Mouse (Mus musculus): ENCODE results near the gene Aldh4a1. TPM values are rescaled to one million over a fixed set of nuclear protein-coding genes. Genes with fewer than 3 reads are reported as not detected.
A peak's percentile ranks its signal among the peaks of the same experiment; 100 is the strongest.

Aldh4a1 gene
- polyA plus RNA-seq, 2 experiments: 29.9 to 31.1 TPM

DNA sequence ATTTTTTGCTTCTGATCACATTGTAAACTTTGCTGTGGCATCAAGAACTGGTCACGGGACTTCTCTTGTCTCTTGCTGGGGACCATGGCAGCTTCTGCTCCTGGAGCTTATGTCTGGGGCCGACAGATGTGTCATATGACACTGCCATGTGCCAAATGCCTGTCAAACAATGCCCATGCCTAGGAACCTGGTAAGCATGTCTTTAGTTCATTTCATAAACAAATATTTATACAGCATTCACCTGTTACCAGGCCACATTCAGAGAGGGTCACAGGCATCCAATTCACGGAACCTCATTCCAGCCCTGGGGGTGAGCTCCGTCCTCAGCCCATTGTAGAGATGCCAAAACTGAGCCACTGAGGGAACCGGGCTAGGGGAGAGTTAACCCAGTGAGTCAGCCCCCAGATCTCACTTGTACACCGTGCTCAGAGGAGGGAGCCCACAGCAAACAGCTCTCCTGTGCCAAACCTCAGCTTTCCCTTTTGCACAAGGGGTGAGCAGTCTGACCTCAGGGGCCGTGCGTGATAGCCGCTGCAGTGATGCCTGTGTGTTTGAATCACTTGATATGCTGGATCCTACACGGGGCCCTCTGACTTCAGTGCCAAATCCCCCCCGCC lies 38.9 kb upstream of the Aldh4a1 start:
- H3K36me3 ChIP-seq (replicated peaks; ENCODE audit: control insufficient read depth, insufficient read depth, low read depth): no peaks in the 10 kb centered on the region
- peaks cover 0 to 28% of the 10 kb centered on the region in 2 experiments; a peak in 2 of 4 replicates for H3K4me1 ChIP-seq (replicated peaks; ENCODE audit: control insufficient read depth in 2 of 2, insufficient read depth in 2 of 2, low read length in 1 of 2)
- TF ChIP-seq CTCF (IDR thresholded peaks at IDR 0.05; ENCODE audit: low read depth) (no peak), EP300 (IDR thresholded peaks at IDR 0.05; ENCODE audit: low read depth) (no peak)
- WGBS (ENCODE audit: insufficient replicate concordance): 62% methylated on average over 11 of the region's 11 CpGs
- no peaks in the 10 kb centered on the region for H3K27me3 ChIP-seq (ENCODE audit: control insufficient read depth, insufficient read depth, low read length)
- H3K9ac ChIP-seq (replicated peaks): no peak overlapping the region
- no peak overlapping the region for H3K4me3 ChIP-seq (ENCODE audit: insufficient read depth in 1 of 2, low read depth in 2 of 2, low read length in 2 of 2)
- ATAC-seq (ENCODE audit: insufficient read depth): no peak
- DNase-seq (ENCODE audit: low read depth in 3 of 3, low spot score in 3 of 3): no peak
- H3K9me3 ChIP-seq (ENCODE audit: control insufficient read depth, low read length): no peaks in the 10 kb centered on the region
- H3K4me2 ChIP-seq (ENCODE audit: low read depth): no peak overlapping the region
- no peak overlapping the region for H3K27ac ChIP-seq

DNA sequence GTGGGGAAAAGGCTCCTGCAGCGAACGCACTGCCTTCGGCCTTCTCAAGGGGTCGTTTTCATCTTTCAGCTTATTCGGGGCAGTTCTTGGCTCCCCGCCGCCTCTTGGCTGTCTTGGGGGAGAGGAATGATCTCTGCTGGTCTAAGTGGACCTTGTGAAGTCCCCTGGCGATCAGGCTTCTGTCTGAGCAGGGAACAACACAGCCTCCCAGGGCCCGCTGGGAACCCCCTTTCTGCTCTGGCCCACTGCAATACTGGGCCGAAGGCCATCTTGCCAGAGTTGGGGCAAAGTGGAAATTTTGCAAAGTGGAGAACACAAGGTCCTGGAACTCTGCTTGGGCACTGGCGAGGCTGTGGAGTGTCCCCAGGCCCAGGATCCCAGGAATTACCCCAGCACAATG lies 38.0 kb upstream of the Aldh4a1 start:
- Histone ChIP-seq H3K9me3 (ENCODE audit: control insufficient read depth, low read length) (no peaks in the 10 kb centered on the region), H3K27ac (no peak overlapping the region), H3K9ac (replicated peaks) (no peak overlapping the region), H3K4me1 (replicated peaks; ENCODE audit: control insufficient read depth in 2 of 2, insufficient read depth in 2 of 2, low read length in 1 of 2) (peaks cover 0 to 26% of the 10 kb centered on the region in 2 experiments; a peak in 2 of 4 replicates), H3K4me2 (ENCODE audit: low read depth) (no peak overlapping the region), H3K27me3 (ENCODE audit: control insufficient read depth, insufficient read depth, low read length) (no peaks in the 10 kb centered on the region), H3K36me3 (replicated peaks; ENCODE audit: control insufficient read depth, insufficient read depth, low read depth) (no peaks in the 10 kb centered on the region), H3K4me3 (ENCODE audit: insufficient read depth in 1 of 2, low read depth in 2 of 2, low read length in 2 of 2) (no peak overlapping the region)
- TF ChIP-seq EP300 (IDR thresholded peaks at IDR 0.05; ENCODE audit: low read depth): no peak
- no peak for TF ChIP-seq CTCF (IDR thresholded peaks at IDR 0.05; ENCODE audit: low read depth)
- ATAC-seq (ENCODE audit: insufficient read depth): no peak
- DNase-seq (ENCODE audit: low read depth in 3 of 3, low spot score in 3 of 3): no peak
- WGBS (ENCODE audit: insufficient replicate concordance): 61% methylated on average over 11 of the region's 11 CpGs

DNA sequence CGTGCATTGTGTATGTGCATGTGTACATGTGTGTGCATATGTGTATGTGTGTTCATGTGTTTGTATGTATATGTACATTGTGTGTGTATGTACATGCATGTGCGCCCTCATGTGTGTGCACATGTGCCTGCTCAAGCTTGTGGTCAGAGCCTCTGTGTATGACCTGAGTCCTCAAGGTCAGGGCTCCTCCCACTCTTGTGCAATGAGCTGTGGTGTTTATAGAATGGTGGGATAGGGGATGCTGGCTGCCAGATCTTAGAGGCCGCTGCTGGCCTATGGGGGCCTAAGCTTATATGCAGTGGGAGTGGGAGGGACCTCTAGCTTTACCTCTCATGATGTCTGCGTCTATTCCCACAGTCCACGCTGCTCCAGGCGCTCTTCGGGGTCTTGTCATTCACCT lies 37.0 kb upstream of the Aldh4a1 start:
- TF ChIP-seq CTCF (IDR thresholded peaks at IDR 0.05; ENCODE audit: low read depth): no peak
- no peak for TF ChIP-seq EP300 (IDR thresholded peaks at IDR 0.05; ENCODE audit: low read depth)
- Histone ChIP-seq H3K9me3 (ENCODE audit: control insufficient read depth, low read length) (no peaks in the 10 kb centered on the region), H3K9ac (replicated peaks) (no peak overlapping the region), H3K4me1 (replicated peaks; ENCODE audit: control insufficient read depth in 2 of 2, insufficient read depth in 2 of 2, low read length in 1 of 2) (peaks cover 0 to 26% of the 10 kb centered on the region in 2 experiments; a peak in 2 of 4 replicates), H3K4me3 (ENCODE audit: insufficient read depth in 1 of 2, low read depth in 2 of 2, low read length in 2 of 2) (no peak overlapping the region), H3K4me2 (ENCODE audit: low read depth) (no peak overlapping the region), H3K36me3 (replicated peaks; ENCODE audit: control insufficient read depth, insufficient read depth, low read depth) (no peaks in the 10 kb centered on the region), H3K27ac (no peak overlapping the region), H3K27me3 (ENCODE audit: control insufficient read depth, insufficient read depth, low read length) (no peaks in the 10 kb centered on the region)
- ATAC-seq (ENCODE audit: insufficient read depth): no peak; the same call in 1 of the 2 replicates
- peak in 1 of 3 experiments; percentile 37 for DNase-seq (ENCODE audit: low read depth in 3 of 3, low spot score in 3 of 3)
- 64% methylated on average over 7 of the region's 7 CpGs for WGBS (ENCODE audit: insufficient replicate concordance)

DNA sequence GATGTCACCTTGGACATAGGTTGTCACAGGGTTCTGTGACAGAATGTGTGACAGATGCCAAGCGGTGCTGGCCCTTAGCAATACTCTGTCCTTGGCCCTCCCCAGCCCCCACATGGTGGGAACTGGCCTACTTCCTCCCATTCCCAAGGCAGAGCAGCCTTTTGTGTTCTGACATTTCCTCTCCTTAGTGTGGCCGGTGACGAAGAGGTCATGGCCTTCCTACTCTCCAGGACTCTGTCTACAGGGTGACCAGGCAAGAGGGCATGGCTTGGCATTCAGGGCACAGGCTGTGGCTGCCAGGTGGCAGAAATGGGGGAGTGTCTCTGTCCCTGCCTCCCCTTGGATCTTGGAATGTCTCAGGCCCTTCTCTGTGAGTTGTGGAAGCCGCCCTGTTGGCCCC lies 35.3 kb upstream of the Aldh4a1 start:
- ATAC-seq (ENCODE audit: insufficient read depth): no peak
- no peak for TF ChIP-seq CTCF (IDR thresholded peaks at IDR 0.05; ENCODE audit: low read depth)
- TF ChIP-seq EP300 (IDR thresholded peaks at IDR 0.05; ENCODE audit: low read depth): no peak
- no peaks in the 10 kb centered on the region for H3K36me3 ChIP-seq (replicated peaks; ENCODE audit: control insufficient read depth, insufficient read depth, low read depth)
- no peak for DNase-seq (ENCODE audit: low read depth in 3 of 3, low spot score in 3 of 3)
- no peak overlapping the region for H3K27ac ChIP-seq
- H3K27me3 ChIP-seq (ENCODE audit: control insufficient read depth, insufficient read depth, low read length): no peaks in the 10 kb centered on the region
- H3K9ac ChIP-seq (replicated peaks): no peak overlapping the region
- no peaks in the 10 kb centered on the region for H3K9me3 ChIP-seq (ENCODE audit: control insufficient read depth, low read length)
- H3K4me2 ChIP-seq (ENCODE audit: low read depth): no peak overlapping the region
- WGBS (ENCODE audit: insufficient replicate concordance): 62% methylated on average over 4 of the region's 4 CpGs
- H3K4me1 ChIP-seq (replicated peaks; ENCODE audit: control insufficient read depth in 2 of 2, insufficient read depth in 2 of 2, low read length in 1 of 2): peaks cover 0 to 15% of the 10 kb centered on the region in 2 experiments; a peak in 2 of 4 replicates
- no peak overlapping the region for H3K4me3 ChIP-seq (ENCODE audit: insufficient read depth in 1 of 2, low read depth in 2 of 2, low read length in 2 of 2)

DNA sequence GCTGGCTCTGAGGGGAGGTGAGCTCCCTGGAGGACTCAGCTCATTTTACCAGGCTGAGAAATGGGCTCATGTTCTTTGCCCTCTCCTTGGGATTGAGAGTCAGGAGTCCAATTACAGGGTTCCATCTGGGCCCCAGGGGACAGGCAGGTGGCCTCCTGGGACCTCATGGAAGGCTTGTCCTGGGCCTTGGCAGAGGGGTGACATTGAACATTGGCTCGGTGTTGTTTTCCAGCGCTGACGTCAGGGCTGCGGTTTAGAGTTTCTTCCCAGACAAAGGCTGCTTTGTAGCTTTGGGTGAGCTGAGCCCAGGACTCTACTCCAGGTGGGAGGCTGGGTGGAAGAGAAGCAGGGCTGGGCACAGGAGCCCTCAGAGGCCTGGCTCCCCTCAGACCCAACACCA lies 34.9 kb upstream of the Aldh4a1 start:
- H3K4me2 ChIP-seq (ENCODE audit: low read depth): no peak overlapping the region
- no peaks in the 10 kb centered on the region for H3K36me3 ChIP-seq (replicated peaks; ENCODE audit: control insufficient read depth, insufficient read depth, low read depth)
- peaks cover 0 to 15% of the 10 kb centered on the region in 2 experiments; a peak in 2 of 4 replicates for H3K4me1 ChIP-seq (replicated peaks; ENCODE audit: control insufficient read depth in 2 of 2, insufficient read depth in 2 of 2, low read length in 1 of 2)
- ATAC-seq (ENCODE audit: insufficient read depth) (no peak), DNase-seq (ENCODE audit: low read depth in 3 of 3, low spot score in 3 of 3) (no peak)
- TF ChIP-seq EP300 (IDR thresholded peaks at IDR 0.05; ENCODE audit: low read depth): no peak
- TF ChIP-seq CTCF (IDR thresholded peaks at IDR 0.05; ENCODE audit: low read depth): no peak
- H3K9me3 ChIP-seq (ENCODE audit: control insufficient read depth, low read length): no peaks in the 10 kb centered on the region
- WGBS (ENCODE audit: insufficient replicate concordance): 72% methylated on average over 4 of the region's 4 CpGs
- no peak overlapping the region for H3K9ac ChIP-seq (replicated peaks)
- H3K4me3 ChIP-seq (ENCODE audit: insufficient read depth in 1 of 2, low read depth in 2 of 2, low read length in 2 of 2): no peak overlapping the region
- no peaks in the 10 kb centered on the region for H3K27me3 ChIP-seq (ENCODE audit: control insufficient read depth, insufficient read depth, low read length)
- no peak overlapping the region for H3K27ac ChIP-seq
